13 mouse cellular contexts compared by ENCODE assay signal in the genomic region with DNA sequence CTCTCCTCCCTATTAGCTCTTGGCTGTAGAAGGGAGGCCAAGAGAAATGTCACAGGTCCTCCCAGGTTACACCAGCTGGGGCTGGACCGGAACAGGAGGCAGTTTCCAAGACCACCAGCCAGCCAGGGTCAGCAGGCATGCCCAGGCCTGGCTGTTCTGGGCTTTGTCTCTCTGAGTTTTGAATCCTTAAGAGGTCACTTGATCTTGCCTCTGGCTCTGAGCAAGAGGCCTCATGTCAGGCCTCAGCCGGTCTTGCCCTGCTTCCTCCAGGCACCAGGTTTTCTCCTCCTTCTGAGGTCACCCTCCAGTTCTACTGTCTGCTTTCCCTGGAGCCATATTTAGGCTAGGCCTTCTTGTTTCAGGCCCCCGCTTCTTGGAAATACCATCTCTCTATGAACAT. TPM values are rescaled to one million over a fixed set of nuclear protein-coding genes. Genes with fewer than 3 reads are reported as not detected.
DNase-seq lines count a peak whose midpoint lies in the region; ATAC-seq and TF ChIP-seq lines count a peak whose summit lies in the region.
"Had no signal": no experiment of that assay in that cellular context is flagged by ENCODE, and none has a peak within 500 bp of the region (broad histone marks: within the 10 kb centered on the region; RNA-seq: fewer than 3 reads in every experiment).

No protein-coding gene starts in this region.

- no peak overlapping the region for H3K4me3 ChIP-seq in forebrain, embryonic 12.5 days (replicated peaks)
- H3K4me3 ChIP-seq in forebrain, embryonic 14.5 days (ENCODE audit: low read depth, low read length) = no peak overlapping the region
- no peak overlapping the region for H3K4me3 ChIP-seq in kidney, adult 2 months (ENCODE audit: insufficient read depth, low read depth, low read length)
- H3K4me3 ChIP-seq in ES-E14 (ENCODE audit: insufficient read depth in 1 of 2, low read depth in 1 of 2, low read length in 2 of 2, poor library complexity in 1 of 2, severe bottlenecking in 1 of 2) = no peak overlapping the region
- no peak overlapping the region for H3K4me3 ChIP-seq in liver, postnatal 0 days (ENCODE audit: low read depth, low read length)

- no peak for TF ChIP-seq EP300 in liver, postnatal 0 days (IDR thresholded peaks at IDR 0.05; ENCODE audit: low read depth)

- no peaks in the 10 kb centered on the region for H3K27me3 ChIP-seq in forebrain, embryonic 12.5 days
- H3K27me3 ChIP-seq in forebrain, embryonic 14.5 days (replicated peaks; ENCODE audit: control insufficient read depth, insufficient read depth, low read length) = no peaks in the 10 kb centered on the region
- no peaks in the 10 kb centered on the region for H3K27me3 ChIP-seq in kidney, adult 2 months (replicated peaks; ENCODE audit: control insufficient read depth, insufficient read depth, low read length)
- no peaks in the 10 kb centered on the region for H3K27me3 ChIP-seq in liver, postnatal 0 days (ENCODE audit: insufficient read depth, low read length)

- no peak for TF ChIP-seq POLR2A in kidney, adult 2 months (IDR thresholded peaks at IDR 0.05; ENCODE audit: low read depth, low read length)

- H3K9ac ChIP-seq in forebrain, embryonic 12.5 days = peak overlapping the region; percentile 12; the same call in 1 of the 2 replicates
- no peak overlapping the region for H3K9ac ChIP-seq in forebrain, embryonic 14.5 days (ENCODE audit: low read length)
- no peak overlapping the region; the same call in 1 of the 2 replicates for H3K9ac ChIP-seq in ES-E14 (ENCODE audit: insufficient read depth, low read depth, low read length, poor library complexity, severe bottlenecking)
- no peak overlapping the region for H3K9ac ChIP-seq in liver, postnatal 0 days (replicated peaks)

- TF ChIP-seq CTCF in kidney, adult 2 months (conservative IDR thresholded peaks at IDR 0.05; ENCODE audit: insufficient read depth, insufficient read length, low read depth, low read length) = no peak
- TF ChIP-seq CTCF in liver, postnatal 0 days (IDR thresholded peaks at IDR 0.05; ENCODE audit: low read depth) = no peak

- H3K36me3 ChIP-seq in forebrain, embryonic 12.5 days (replicated peaks) = peaks cover 28% of the 10 kb centered on the region
- H3K36me3 ChIP-seq in forebrain, embryonic 14.5 days (ENCODE audit: control insufficient read depth, insufficient read depth, low read length) = peaks cover 51% of the 10 kb centered on the region
- peaks cover under 1% of the 10 kb centered on the region; the same call in 1 of the 2 replicates for H3K36me3 ChIP-seq in kidney, adult 2 months (ENCODE audit: control insufficient read depth, insufficient read depth, low read length)
- H3K36me3 ChIP-seq in ES-E14 (ENCODE audit: control insufficient read depth, insufficient read depth, low read length, poor library complexity, severe bottlenecking) = peaks cover 83% of the 10 kb centered on the region
- H3K36me3 ChIP-seq in liver, postnatal 0 days (replicated peaks; ENCODE audit: insufficient read depth, low read length) = peaks cover 14% of the 10 kb centered on the region; the same call in 1 of the 2 replicates

- peak overlapping the region; percentile 50; the same call in 1 of the 2 replicates for H3K27ac ChIP-seq in forebrain, embryonic 12.5 days
- no peak overlapping the region for H3K27ac ChIP-seq in forebrain, embryonic 14.5 days (ENCODE audit: low read depth, low read length)
- H3K27ac ChIP-seq in kidney, adult 2 months (ENCODE audit: insufficient read depth, low read depth, low read length) = peak overlapping the region; percentile 31; the same call in 1 of the 2 replicates
- H3K27ac ChIP-seq in ES-E14 (ENCODE audit: insufficient read depth, low read depth, low read length, poor library complexity, severe bottlenecking) = peak overlapping the region; percentile 42
- H3K27ac ChIP-seq in liver, postnatal 0 days (ENCODE audit: low read depth) = no peak overlapping the region

- ATAC-seq in forebrain, embryonic 12.5 days (ENCODE audit: low FRiP score) = no peak
- ATAC-seq in forebrain, embryonic 14.5 days = no peak
- no peak for ATAC-seq in liver, postnatal 0 days
- ATAC-seq: hindbrain, embryonic 16.5 days had no signal

- intact Hi-C loops in gastrocnemius, postnatal 14 days (cut with DNase I; ENCODE audit: low total_unique reads) = no loop called here

- H3K4me2 ChIP-seq in forebrain, embryonic 12.5 days = no peak overlapping the region
- H3K4me2 ChIP-seq in forebrain, embryonic 14.5 days (ENCODE audit: low read length) = no peak overlapping the region
- H3K4me2 ChIP-seq in liver, postnatal 0 days (ENCODE audit: low read depth, low read length) = no peak overlapping the region
- H3K4me2 ChIP-seq: liver, embryonic 11.5 days had no signal

- 80% methylated on average over 3 of the region's 3 CpGs for WGBS in forebrain, embryonic 12.5 days
- 90% methylated on average over 3 of the region's 3 CpGs for WGBS in forebrain, embryonic 14.5 days
- WGBS in kidney, adult 2 months = 56% methylated on average over 3 of the region's 3 CpGs
- 81% methylated on average over 3 of the region's 3 CpGs for WGBS in liver, postnatal 0 days (ENCODE audit: insufficient replicate concordance)

- no peak for DNase-seq in forebrain, embryonic 14.5 days (ENCODE audit: low spot score)
- DNase-seq in kidney, adult 2 months = peak; percentile 36
- no peak for DNase-seq in kidney, adult 8-10 months
- no peak for DNase-seq in ES-E14 (ENCODE audit: low read depth, low spot score)
- DNase-seq in gastrocnemius, postnatal 14 days = peak; percentile 61
- no peak for DNase-seq in liver, postnatal 0 days
- no peak for DNase-seq in ovary, postnatal 10 days (ENCODE audit: low spot score)
- DNase-seq: kidney, postnatal 4 days; lung, postnatal 36 days; thymus, postnatal 25 days had no signal

- H3K4me1 ChIP-seq in forebrain, embryonic 12.5 days = peaks cover 35% of the 10 kb centered on the region
- peaks cover 23% of the 10 kb centered on the region for H3K4me1 ChIP-seq in forebrain, embryonic 14.5 days (ENCODE audit: control insufficient read depth, insufficient read depth, low read length)
- peaks cover 9% of the 10 kb centered on the region for H3K4me1 ChIP-seq in kidney, adult 2 months (ENCODE audit: control insufficient read depth, insufficient read depth, low read length)
- peaks cover 3 to 53% of the 10 kb centered on the region in 2 experiments; a peak in 3 of 4 replicates for H3K4me1 ChIP-seq in ES-E14 (ENCODE audit: control insufficient read depth in 2 of 2, insufficient read depth in 2 of 2, low read length in 2 of 2, poor library complexity in 1 of 2)
- H3K4me1 ChIP-seq in liver, postnatal 0 days (ENCODE audit: insufficient read depth) = no peaks in the 10 kb centered on the region; the same call in 1 of the 2 replicates

- in situ Hi-C loops in ES-E14 (cut with MboI; ENCODE audit: low sequenced_read_pairs in 2 of 2, unreplicated experiment in 2 of 2) = no loop called here

- H3K9me3 ChIP-seq in forebrain, embryonic 12.5 days = no peaks in the 10 kb centered on the region
- H3K9me3 ChIP-seq in forebrain, embryonic 14.5 days (replicated peaks; ENCODE audit: control insufficient read depth, low read length) = no peaks in the 10 kb centered on the region
- no peaks in the 10 kb centered on the region for H3K9me3 ChIP-seq in ES-E14 (ENCODE audit: control insufficient read depth, insufficient read depth, low read depth, low read length)
- no peaks in the 10 kb centered on the region for H3K9me3 ChIP-seq in liver, postnatal 0 days (ENCODE audit: low read length)

TF ChIP-seq in ES-E14, 5 proteins besides CTCF, POLR2A, EP300 and RAD21:
- TF ChIP-seq MAFK (IDR thresholded peaks at IDR 0.05; ENCODE audit: insufficient read depth, low read depth, low read length) (no peak), CHD2 (IDR thresholded peaks at IDR 0.05; ENCODE audit: low read depth, low read length) (no peak), HCFC1 (IDR thresholded peaks at IDR 0.05; ENCODE audit: borderline replicate concordance, insufficient read depth, low read length) (no peak), ZNF384 (IDR thresholded peaks at IDR 0.05; ENCODE audit: low read depth, low read length) (no peak), ZC3H11A (IDR thresholded peaks at IDR 0.05; ENCODE audit: borderline replicate concordance, low read depth, low read length) (no peak)
TF ChIP-seq in ES-E14: peak in this region for 0.

RNA-seq across cellular contexts. Expression of a gene that starts 59.3 kb away (rescaled TPM):
- 7.2 and 8.1 TPM in 2 replicates for polyA plus RNA-seq in forebrain, embryonic 12.5 days (2016; fragmentation: Nextera tagmentation; extraction: Ambion mirVana)
- 8.6 and 12.2 TPM in 2 replicates for polyA plus RNA-seq in forebrain, embryonic 14.5 days (2014; fragmentation: Nextera tagmentation; extraction: Ambion mirVana)
- 22.2 and 23.3 TPM in 2 replicates for polyA plus RNA-seq in kidney, adult 2 months (2012; rRNA removed)
- 61.8 and 88.9 TPM in 2 replicates for total RNA-seq in ES-E14 (2012; rRNA removed)
- total RNA-seq in gastrocnemius, postnatal 14 days (2021) = 10 to 100 TPM; 37.1 to 56.1 TPM
- 0.76 and 0.87 TPM in 2 replicates for polyA plus RNA-seq in liver, postnatal 0 days (2015; fragmentation: Nextera tagmentation; extraction: Ambion mirVana)

RNA-seq across cellular contexts. Expression of a gene that starts 59.9 kb away (rescaled TPM):
- polyA plus RNA-seq in forebrain, embryonic 12.5 days (2016; fragmentation: Nextera tagmentation; extraction: Ambion mirVana) = 36.4 and 42.5 TPM in 2 replicates
- 28.3 and 30.4 TPM in 2 replicates for polyA plus RNA-seq in forebrain, embryonic 14.5 days (2014; fragmentation: Nextera tagmentation; extraction: Ambion mirVana)
- 37.0 and 45.7 TPM in 2 replicates for polyA plus RNA-seq in kidney, adult 2 months (2012; rRNA removed)
- total RNA-seq in ES-E14 (2012; rRNA removed) = 31.8 and 32.3 TPM in 2 replicates
- 10 to 100 TPM; 53.8 to 63.9 TPM for total RNA-seq in gastrocnemius, postnatal 14 days (2021)
- 35.8 and 43.1 TPM in 2 replicates for polyA plus RNA-seq in liver, postnatal 0 days (2015; fragmentation: Nextera tagmentation; extraction: Ambion mirVana)

Comparison
In these comparisons a context has a peak if more than half of its experiments do, and no peak if none do; other contexts are left out.
1. H3K27ac ChIP-seq: peak in forebrain, embryonic 12.5 days (single experiment), kidney, adult 2 months (single experiment) and ES-E14 (single experiment); none in forebrain, embryonic 14.5 days (single experiment) and liver, postnatal 0 days (single experiment).
2. DNase-seq: peak in kidney, adult 2 months (single experiment) and gastrocnemius, postnatal 14 days (single experiment); none in forebrain, embryonic 14.5 days (single experiment), kidney, adult 8-10 months (0 of 2), ES-E14 (single experiment), liver, postnatal 0 days (single experiment) and ovary, postnatal 10 days (single experiment).